Mouse (Mus musculus) limb, embryonic 14.5 days (tissue): ENCODE measurements around the gene Csn3. TPM values are rescaled to one million over a fixed set of nuclear protein-coding genes. Genes with fewer than 3 reads are reported as not detected.

ENCODE experiments used
- ATAC-seq: fragments of 200-750 bp; cut with Nextera tagmentation; 2 replicates; pipeline ENCODE4 v1.8.0; 2017; ENCODE audit warnings: low read depth, moderate number of reproducible peaks, moderate TSS enrichment; ENCODE audit not compliant: low FRiP score
- DNase-seq: peaks from one replicate; pipeline ENCODE4 v3.0.0-alpha.2; 2015; ENCODE audit warnings: low spot score
- H3K27ac ChIP-seq: fragments of 300-500 bp; sonication (generic); replicated peaks from 2 replicates; pipeline ENCODE4 v1.5.1; 2014; ENCODE audit warnings: low read depth, mild to moderate bottlenecking, low read length, moderate library complexity, mixed read lengths
- H3K27me3 ChIP-seq: fragments of 300-500 bp; sonication (generic); 2 replicates; pipeline ENCODE4 v1.6.1; 2014; ENCODE audit warnings: low read length, mixed read lengths; ENCODE audit not compliant: control insufficient read depth, insufficient read depth
- H3K36me3 ChIP-seq: fragments of 300-500 bp; sonication (generic); 2 replicates; pipeline ENCODE4 v1.6.1; 2014; ENCODE audit warnings: mild to moderate bottlenecking, low read length, moderate library complexity, mixed read lengths; ENCODE audit not compliant: control insufficient read depth, insufficient read depth
- H3K4me1 ChIP-seq: fragments of 300-500 bp; sonication (generic); 2 replicates; pipeline ENCODE4 v1.6.1; 2014; ENCODE audit warnings: antibody characterized with exemption, low read length, mixed read lengths; ENCODE audit not compliant: control insufficient read depth, insufficient read depth
- H3K4me2 ChIP-seq: fragments of 300-500 bp; sonication (generic); replicated peaks from 2 replicates; pipeline ENCODE4 v1.6.1; 2014; ENCODE audit warnings: low read depth, mild to moderate bottlenecking, low read length, moderate library complexity; ENCODE audit not compliant: severe bottlenecking
- H3K4me3 ChIP-seq: fragments of 300-500 bp; sonication (generic); replicated peaks from 2 replicates; pipeline ENCODE4 v1.5.1; 2014; ENCODE audit warnings: low read length
- H3K9ac ChIP-seq: fragments of 300-500 bp; sonication (generic); 2 replicates; pipeline ENCODE4 v1.6.1; 2014; ENCODE audit warnings: mild to moderate bottlenecking, low read depth, low read length, moderate library complexity; ENCODE audit not compliant: severe bottlenecking
- H3K9me3 ChIP-seq: fragments of 300-500 bp; sonication (generic); 2 replicates; pipeline ENCODE4 v1.6.1; 2016; ENCODE audit warnings: low read length; ENCODE audit not compliant: control insufficient read depth
- POLR2A ChIP-seq: fragments of 200-500 bp; IDR thresholded peaks from 2 replicates; pipeline ENCODE4 v1.8.0; 2012; ENCODE audit warnings: inconsistent platforms, mild to moderate bottlenecking, moderate library complexity, borderline replicate concordance; ENCODE audit not compliant: insufficient read depth, insufficient read length; ENCODE audit errors: extremely low read depth
- WGBS: fragments of 180-500 bp; shearing (Covaris S2); extraction: QIAGEN DNeasy Blood & Tissue Kit; methylation state at CpG from one replicate; pipeline ENCODE4 v1.1.7; 2014; 5-methylcytosine and 5-hydroxymethylcytosine counted together
- polyA plus RNA-seq, 2 experiments: library from polyadenylated mRNA; depleted of rRNA in 1 of 2; stranded (reverse) in 1 of 2; unstranded in 1 of 2; fragments of >200 nt; fragmentation: Nextera tagmentation in 1 of 2; extraction: Ambion mirVana in 1 of 2; gene quantifications; 2 replicates each; pipeline versions ENCODE4 v1.2.1 to v1.2.3; 2012 to 2014

Gene Csn3
- polyA plus RNA-seq, 2 experiments, result not detected

DNA sequence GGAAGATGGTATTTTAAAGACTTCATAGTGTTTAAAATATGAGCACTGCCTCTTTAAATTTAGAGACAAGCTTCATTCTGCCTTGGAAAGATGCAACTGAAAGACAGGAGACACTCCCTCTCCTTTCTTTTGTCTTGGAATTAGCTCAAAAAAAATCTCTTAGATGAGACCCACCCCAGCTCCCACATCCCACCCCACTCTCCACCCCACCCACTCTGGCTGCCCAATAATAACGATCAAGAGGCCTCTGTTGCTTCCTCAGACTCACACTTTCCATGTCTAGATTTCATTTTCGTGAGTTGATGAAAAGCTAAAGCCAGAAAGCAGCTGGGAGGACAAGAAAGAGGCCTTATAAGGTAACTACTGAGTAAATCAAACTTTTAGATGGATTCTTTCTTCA lies 43.8 kb downstream of the Csn3 start, which contains the start of the genes 2310003L06Rik and Gm28434:
Gene 2310003L06Rik, plus strand, starts transcription at position 259 of the 400 bp plus-strand sequence.
Gene Gm28434, plus strand, starts transcription at position 317 of the 400 bp plus-strand sequence.
- WGBS, result 67% methylated on average over 2 of the region's 2 CpGs
- DNase-seq (no peak), ATAC-seq (no peak)
- H3K27me3 ChIP-seq, result no peaks in the 10 kb centered on the region
- H3K4me3 ChIP-seq, result no peak within 1 kb of the TSS
- TF ChIP-seq POLR2A, result no peak
- H3K9me3 ChIP-seq, result no peaks in the 10 kb centered on the region
- H3K4me1 ChIP-seq, result no peaks in the 10 kb centered on the region
- no peak within 1 kb of the TSS for H3K27ac ChIP-seq
- no peak within 1 kb of the TSS for H3K9ac ChIP-seq
- H3K4me2 ChIP-seq, result no peak within 1 kb of the TSS
- no peaks in the 10 kb centered on the region for H3K36me3 ChIP-seq

DNA sequence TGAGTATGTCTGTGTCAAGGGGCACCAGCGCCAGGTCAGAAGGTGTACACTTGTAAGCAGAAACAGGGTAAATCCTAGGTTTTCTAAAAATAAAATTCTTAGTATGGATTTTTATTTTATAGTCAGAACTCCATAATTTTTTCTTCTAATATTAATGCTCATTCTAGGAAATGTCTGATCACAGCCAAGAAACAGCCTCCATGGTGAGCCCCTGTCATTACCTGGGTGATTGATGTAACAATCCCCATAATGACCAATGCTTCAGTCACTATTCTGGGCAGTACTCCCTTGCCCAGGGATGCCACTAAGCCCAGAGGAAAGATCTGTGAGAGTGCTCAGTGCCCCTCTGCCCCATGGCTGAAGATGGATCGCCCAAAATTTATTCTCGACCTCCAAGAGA lies 53.8 kb downstream of the Csn3 start, which contains the start of gene Cabs1:
Gene Cabs1, plus strand, starts transcription at position 301 of the 400 bp plus-strand sequence.
- Histone ChIP-seq H3K4me1 (no peaks in the 10 kb centered on the region), H3K27me3 (no peaks in the 10 kb centered on the region), H3K9me3 (no peaks in the 10 kb centered on the region), H3K9ac (no peak within 1 kb of the TSS), H3K4me3 (no peak within 1 kb of the TSS), H3K4me2 (no peak within 1 kb of the TSS), H3K27ac (no peak within 1 kb of the TSS), H3K36me3 (no peaks in the 10 kb centered on the region)
- TF ChIP-seq POLR2A, result no peak
- ATAC-seq (no peak), DNase-seq (no peak)
- WGBS, result 77% methylated on average over 3 of the region's 3 CpGs

Other genes starting within 250 kb of the Csn3 start
- 0.10 TPM in 1 of 2 replicates, not detected in the other for gene Csn2, start 225.9 kb upstream of the Csn3 start, polyA plus RNA-seq (2012; rRNA removed)
- gene Csn2, start 225.9 kb upstream of the Csn3 start, polyA plus RNA-seq (2014; fragmentation: Nextera tagmentation; extraction: Ambion mirVana), result not detected in 2 replicates
- gene Csn1s2a, start 151.0 kb upstream of the Csn3 start, polyA plus RNA-seq (2012; rRNA removed), result not detected in 2 replicates
- not detected in 2 replicates for gene Csn1s2a, start 151.0 kb upstream of the Csn3 start, polyA plus RNA-seq (2014; fragmentation: Nextera tagmentation; extraction: Ambion mirVana)
- 0.10 and 0.18 TPM in 2 replicates for gene Csn1s2b, start 117.5 kb upstream of the Csn3 start, polyA plus RNA-seq (2012; rRNA removed)
- gene Csn1s2b, start 117.5 kb upstream of the Csn3 start, polyA plus RNA-seq (2014; fragmentation: Nextera tagmentation; extraction: Ambion mirVana), result not detected in 2 replicates
- not detected in 2 replicates for gene Prr27, start 99.9 kb upstream of the Csn3 start, polyA plus RNA-seq (2012; rRNA removed)
- not detected in 2 replicates for gene Prr27, start 99.9 kb upstream of the Csn3 start, polyA plus RNA-seq (2014; fragmentation: Nextera tagmentation; extraction: Ambion mirVana)
- 0.22 TPM in 1 of 2 replicates, not detected in the other for gene Odam, start 40.5 kb upstream of the Csn3 start, polyA plus RNA-seq (2012; rRNA removed)
- gene Odam, start 40.5 kb upstream of the Csn3 start, polyA plus RNA-seq (2014; fragmentation: Nextera tagmentation; extraction: Ambion mirVana), result not detected in 2 replicates
- gene 2310003L06Rik, start 43.9 kb downstream of the Csn3 start, polyA plus RNA-seq (2012; rRNA removed), result 0.04 TPM in 1 of 2 replicates, not detected in the other
- gene 2310003L06Rik, start 43.9 kb downstream of the Csn3 start, polyA plus RNA-seq (2014; fragmentation: Nextera tagmentation; extraction: Ambion mirVana), result not detected in 2 replicates
- gene Gm28434, start 43.9 kb downstream of the Csn3 start, polyA plus RNA-seq (2012; rRNA removed), result not detected in 2 replicates
- gene Gm28434, start 43.9 kb downstream of the Csn3 start, polyA plus RNA-seq (2014; fragmentation: Nextera tagmentation; extraction: Ambion mirVana), result not detected in 2 replicates
- gene Cabs1, start 53.9 kb downstream of the Csn3 start, polyA plus RNA-seq (2012; rRNA removed), result not detected in 2 replicates
- gene Cabs1, start 53.9 kb downstream of the Csn3 start, polyA plus RNA-seq (2014; fragmentation: Nextera tagmentation; extraction: Ambion mirVana), result not detected in 2 replicates
- not detected in 2 replicates for gene Smr3a, start 77.0 kb downstream of the Csn3 start, polyA plus RNA-seq (2012; rRNA removed)
- not detected in 2 replicates for gene Smr3a, start 77.0 kb downstream of the Csn3 start, polyA plus RNA-seq (2014; fragmentation: Nextera tagmentation; extraction: Ambion mirVana)
- 0.10 TPM in 1 of 2 replicates, not detected in the other for gene Smr2, start 161.0 kb downstream of the Csn3 start, polyA plus RNA-seq (2012; rRNA removed)
- not detected in 2 replicates for gene Smr2, start 161.0 kb downstream of the Csn3 start, polyA plus RNA-seq (2014; fragmentation: Nextera tagmentation; extraction: Ambion mirVana)
- gene Gm11116, start 186.0 kb downstream of the Csn3 start, polyA plus RNA-seq (2012; rRNA removed), result not detected in 2 replicates
- gene Gm11116, start 186.0 kb downstream of the Csn3 start, polyA plus RNA-seq (2014; fragmentation: Nextera tagmentation; extraction: Ambion mirVana), result not detected in 2 replicates
- gene Gm11115, start 228.5 kb downstream of the Csn3 start, polyA plus RNA-seq (2012; rRNA removed), result not detected in 2 replicates
- not detected in 2 replicates for gene Gm11115, start 228.5 kb downstream of the Csn3 start, polyA plus RNA-seq (2014; fragmentation: Nextera tagmentation; extraction: Ambion mirVana)